ENCODE assay signal across 11 mouse cellular contexts in genomic region chr8:104110498-104111134, GRCm38 (mm10). TPM values are rescaled to one million over a fixed set of nuclear protein-coding genes. Genes with fewer than 3 reads are reported as not detected.
DNase-seq lines count a peak whose midpoint lies in the region; ATAC-seq and TF ChIP-seq lines count a peak whose summit lies in the region.
"Had no signal": no experiment of that assay in that cellular context is flagged by ENCODE, and none has a peak within 500 bp of the region (broad histone marks: within the 10 kb centered on the region; RNA-seq: fewer than 3 reads in every experiment).

No protein-coding gene starts in this region.

- H3K9ac ChIP-seq in lung, postnatal 0 days (replicated peaks; ENCODE audit: low read depth), result no peak overlapping the region
- no peak overlapping the region for H3K9ac ChIP-seq in liver, embryonic 15.5 days
- H3K9ac ChIP-seq: forebrain, embryonic 13.5 days; lung, embryonic 15.5 days had no signal

- WGBS in lung, postnatal 0 days, result 62% methylated on average over 10 of the region's 10 CpGs
- WGBS in liver, embryonic 15.5 days (ENCODE audit: insufficient replicate concordance), result 56% methylated on average over 10 of the region's 10 CpGs

- peak; percentile 53 for DNase-seq in heart, adult 8-10 months (ENCODE audit: low spot score)
- no peak for DNase-seq in heart, postnatal 10 days
- DNase-seq in lung, postnatal 0 days (ENCODE audit: low spot score), result no peak
- DNase-seq in lung, postnatal 14 days, result no peak
- peak; percentile 11 to 39 for DNase-seq in spleen, postnatal 10 days (ENCODE audit: low spot score in 2 of 2)
- no peak for DNase-seq in adrenal gland, postnatal 14 days
- DNase-seq in left cerebral cortex, adult 11 months (ENCODE audit: low spot score), result no peak

- no peak overlapping the region for H3K4me3 ChIP-seq in lung, postnatal 0 days (ENCODE audit: low read depth, low read length)
- H3K4me3 ChIP-seq in liver, embryonic 15.5 days (replicated peaks), result no peak overlapping the region
- H3K4me3 ChIP-seq: forebrain, embryonic 13.5 days; lung, embryonic 15.5 days had no signal

- H3K27me3 ChIP-seq in lung, postnatal 0 days (replicated peaks; ENCODE audit: insufficient read depth, low read length), result no peaks in the 10 kb centered on the region
- no peaks in the 10 kb centered on the region for H3K27me3 ChIP-seq in liver, embryonic 15.5 days
- H3K27me3 ChIP-seq: forebrain, embryonic 13.5 days; lung, embryonic 15.5 days had no signal

- H3K36me3 ChIP-seq in lung, postnatal 0 days (ENCODE audit: insufficient read depth, low read length), result no peaks in the 10 kb centered on the region
- H3K36me3 ChIP-seq in liver, embryonic 15.5 days (replicated peaks), result no peaks in the 10 kb centered on the region
- H3K36me3 ChIP-seq: lung, embryonic 15.5 days had no signal

- TF ChIP-seq EP300 in lung, postnatal 0 days (IDR thresholded peaks at IDR 0.05), result no peak

- no peak overlapping the region for H3K4me2 ChIP-seq in lung, postnatal 0 days (replicated peaks; ENCODE audit: low read depth, low read length)
- H3K4me2 ChIP-seq in liver, embryonic 15.5 days, result no peak overlapping the region
- H3K4me2 ChIP-seq: forebrain, embryonic 13.5 days; lung, embryonic 15.5 days had no signal

- H3K4me1 ChIP-seq in lung, postnatal 0 days (ENCODE audit: insufficient read depth, low read depth, low read length), result no peaks in the 10 kb centered on the region; the same call in 1 of the 2 replicates
- no peaks in the 10 kb centered on the region for H3K4me1 ChIP-seq in liver, embryonic 15.5 days (replicated peaks)
- H3K4me1 ChIP-seq: forebrain, embryonic 13.5 days had no signal

- no peaks in the 10 kb centered on the region for H3K9me3 ChIP-seq in lung, postnatal 0 days (ENCODE audit: low read length)
- H3K9me3 ChIP-seq in liver, embryonic 15.5 days (replicated peaks), result no peaks in the 10 kb centered on the region
- H3K9me3 ChIP-seq: forebrain, embryonic 13.5 days; lung, embryonic 15.5 days had no signal

- ATAC-seq in lung, postnatal 0 days, result peak; percentile 5; the same call in 1 of the 2 replicates
- ATAC-seq in liver, embryonic 15.5 days (ENCODE audit: insufficient read depth), result peak; percentile 37; the same call in 1 of the 2 replicates
- ATAC-seq: forebrain, embryonic 13.5 days; intestine, embryonic 16.5 days had no signal

- intact Hi-C loops in heart, postnatal 10 days (cut with DNase I), result no loop called here

- no peak for TF ChIP-seq CTCF in lung, postnatal 0 days (IDR thresholded peaks at IDR 0.05)

- 0 out of 2 replicates have a peak overlapping the region, but pooled peaks have one; percentile 3 for H3K27ac ChIP-seq in lung, postnatal 0 days (ENCODE audit: low read length)
- H3K27ac ChIP-seq in liver, embryonic 15.5 days (replicated peaks), result peak overlapping the region; percentile 33; the same call in 1 of the 2 replicates
- H3K27ac ChIP-seq: forebrain, embryonic 13.5 days; lung, embryonic 15.5 days had no signal

RNA-seq across cellular contexts. Expression of gene Cdh5, which starts 9.2 kb away (rescaled TPM):
- total RNA-seq in heart, adult 8-10 months (2022), result 100 to 1,000 TPM in 3 of 4 experiments, 10 to 100 TPM in 1; 92.8 to 120 (median 112) TPM
- 100 to 1,000 TPM; 320 to 327 TPM for total RNA-seq in heart, postnatal 10 days (2021)
- polyA plus RNA-seq in lung, postnatal 0 days (2015; fragmentation: Nextera tagmentation; extraction: Ambion mirVana), result 99.0 and 100 TPM in 2 replicates
- polyA plus RNA-seq in liver, embryonic 15.5 days (2015; fragmentation: Nextera tagmentation; extraction: Ambion mirVana), result 8.6 and 9.5 TPM in 2 replicates
- total RNA-seq in adrenal gland, postnatal 14 days (2021), result 137 and 152 TPM in 2 replicates

RNA-seq across cellular contexts. Expression of gene Bean1, which starts 59.6 kb away (rescaled TPM):
- total RNA-seq in heart, adult 8-10 months (2022), result 1 to 10 TPM in 3 of 4 experiments, under 1 TPM in 1; 0.59 to 2.0 (median 1.3) TPM
- 1 to 10 TPM; 2.9 to 4.3 TPM for total RNA-seq in heart, postnatal 10 days (2021)
- 0.14 and 0.47 TPM in 2 replicates for polyA plus RNA-seq in lung, postnatal 0 days (2015; fragmentation: Nextera tagmentation; extraction: Ambion mirVana)
- 0.05 and 0.06 TPM in 2 replicates for polyA plus RNA-seq in liver, embryonic 15.5 days (2015; fragmentation: Nextera tagmentation; extraction: Ambion mirVana)
- total RNA-seq in adrenal gland, postnatal 14 days (2021), result 7.1 and 10.3 TPM in 2 replicates

Comparison
In these comparisons a context has a peak if more than half of its experiments do, and no peak if none do; other contexts are left out.
1. DNase-seq: peak in heart, adult 8-10 months (single experiment) and spleen, postnatal 10 days (2 of 2); none in heart, postnatal 10 days (0 of 2), lung, postnatal 0 days (single experiment), lung, postnatal 14 days (single experiment), adrenal gland, postnatal 14 days (single experiment) and left cerebral cortex, adult 11 months (single experiment).